Mouse (Mus musculus) layer of hippocampus, adult 11-12 months (tissue): Measurements from ENCODE around the gene Naa38.

Source experiments
- DNase-seq: peaks from one replicate; pipeline ENCODE4 v3.0.0; 2022; ENCODE audit warnings: low spot score

Gene Naa38

GRCm38 (mm10) chr11:69414421-69415326 lies 19.4 kb downstream of the Naa38 start:
- DNase-seq: no peak

- no peak for DNase-seq
These were observed 20.0 kb downstream of the Naa38 start for GRCm38 (mm10) chr11:69415327-69415667.

GRCm38 (mm10) chr11:69415668-69416451 lies 20.6 kb downstream of the Naa38 start:
- DNase-seq: no peak

DNA sequence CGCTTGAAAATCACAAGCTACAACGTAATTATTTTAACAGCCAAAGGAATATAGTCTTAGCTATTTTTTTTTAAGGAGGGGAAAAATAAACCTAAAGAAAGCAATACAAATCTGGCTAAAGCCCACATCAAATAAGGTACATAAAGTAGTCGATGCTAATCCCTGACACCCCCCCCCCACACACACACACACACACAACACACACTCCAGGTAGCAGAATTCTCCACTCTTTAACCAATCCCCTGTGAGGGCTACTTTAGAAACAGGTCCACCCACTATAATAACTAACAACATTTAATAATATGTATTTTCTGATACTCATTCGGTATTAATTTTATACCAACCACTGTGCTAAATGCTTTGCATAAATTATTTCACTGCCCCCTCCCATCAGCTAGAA lies 21.2 kb downstream of the Naa38 start:
- no peak for DNase-seq

- DNase-seq: no peak
These were observed 21.7 kb downstream of the Naa38 start for GRCm38 (mm10) chr11:69416921-69417448.

DNA sequence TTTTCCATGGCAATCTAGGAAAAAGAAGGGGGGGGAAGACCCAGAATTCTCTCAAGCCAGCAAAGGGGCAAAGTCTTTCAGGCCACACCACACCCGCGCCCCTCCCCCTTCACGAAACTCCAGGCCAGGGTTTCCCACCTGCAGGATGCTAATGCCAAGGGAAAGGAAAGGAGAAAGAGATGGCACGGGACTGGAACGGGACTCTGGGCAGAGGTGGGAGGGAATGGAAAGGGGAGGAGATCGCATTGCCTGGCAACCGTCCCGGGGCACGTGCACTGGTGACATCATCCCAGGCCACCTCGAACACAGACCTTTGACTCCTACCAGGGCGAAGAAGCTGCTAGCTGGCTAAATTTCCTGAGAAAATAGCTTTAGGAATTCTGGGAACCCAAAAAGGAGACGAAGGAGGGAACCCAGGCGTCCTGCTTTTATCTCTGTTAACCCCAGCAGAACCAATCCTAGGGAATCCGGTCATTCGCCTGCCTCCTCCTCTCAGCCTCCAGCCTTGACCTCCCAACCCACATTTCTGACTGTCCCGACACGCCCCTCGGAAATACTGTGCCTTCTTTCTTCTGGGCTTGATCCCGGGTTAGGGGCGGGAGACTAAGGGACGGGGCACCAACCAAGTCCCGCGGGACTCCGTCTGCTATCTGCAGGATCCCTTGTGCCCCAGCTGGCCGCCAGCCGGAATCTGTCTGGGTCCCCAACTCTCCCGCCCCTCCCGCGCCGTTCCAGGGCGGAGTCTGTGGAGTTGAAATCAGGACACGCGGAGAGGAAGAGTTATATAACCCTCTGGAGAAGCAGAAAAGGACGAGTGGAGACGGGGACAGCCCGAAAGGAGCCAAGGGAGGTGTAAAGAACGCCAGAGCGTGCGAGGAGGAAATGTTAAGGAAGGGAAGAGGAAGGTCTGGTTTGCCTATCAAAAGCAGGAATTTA lies 22.4 kb downstream of the Naa38 start:
- DNase-seq: peak; percentile 88

- DNase-seq: peak; percentile 91
These were observed 23.5 kb downstream of the Naa38 start for GRCm38 (mm10) chr11:69418481-69419442.

GRCm38 (mm10) chr11:69419443-69419812 lies 24.1 kb downstream of the Naa38 start:
- DNase-seq: no peak

- DNase-seq: no peak
These were observed 24.7 kb downstream of the Naa38 start for GRCm38 (mm10) chr11:69419813-69420553.

GRCm38 (mm10) chr11:69420554-69421000 lies 25.3 kb downstream of the Naa38 start:
- DNase-seq: no peak

GRCm38 (mm10) chr11:69421131-69421977 lies 26.1 kb downstream of the Naa38 start:
- no peak for DNase-seq

GRCm38 (mm10) chr11:69422842-69423241 lies 27.6 kb downstream of the Naa38 start:
- DNase-seq: no peak

GRCm38 (mm10) chr11:69423885-69424284 lies 28.6 kb downstream of the Naa38 start:
- DNase-seq: no peak

GRCm38 (mm10) chr11:69426246-69426645 lies 31.0 kb downstream of the Naa38 start:
- no peak for DNase-seq

DNA sequence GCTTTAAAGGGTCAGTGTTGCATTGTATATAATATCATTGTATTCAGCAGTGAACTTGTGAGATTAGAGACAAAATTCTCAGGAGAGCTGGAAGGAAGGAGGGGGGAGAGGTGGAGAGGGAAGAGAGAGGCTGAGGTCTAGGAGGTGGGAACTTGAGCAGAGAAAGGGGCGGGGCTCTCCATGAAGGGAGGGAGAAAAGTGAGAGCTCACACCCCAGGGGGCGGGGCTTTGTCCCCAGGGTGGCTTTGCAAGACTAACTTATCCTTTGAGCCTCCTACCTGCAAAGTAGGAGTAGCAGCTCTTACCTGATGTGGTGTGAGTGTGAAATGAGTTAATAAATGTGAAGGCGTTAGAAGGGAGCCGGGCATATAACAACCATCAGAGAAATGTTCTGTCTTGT lies 33.5 kb downstream of the Naa38 start:
- DNase-seq: no peak

DNA sequence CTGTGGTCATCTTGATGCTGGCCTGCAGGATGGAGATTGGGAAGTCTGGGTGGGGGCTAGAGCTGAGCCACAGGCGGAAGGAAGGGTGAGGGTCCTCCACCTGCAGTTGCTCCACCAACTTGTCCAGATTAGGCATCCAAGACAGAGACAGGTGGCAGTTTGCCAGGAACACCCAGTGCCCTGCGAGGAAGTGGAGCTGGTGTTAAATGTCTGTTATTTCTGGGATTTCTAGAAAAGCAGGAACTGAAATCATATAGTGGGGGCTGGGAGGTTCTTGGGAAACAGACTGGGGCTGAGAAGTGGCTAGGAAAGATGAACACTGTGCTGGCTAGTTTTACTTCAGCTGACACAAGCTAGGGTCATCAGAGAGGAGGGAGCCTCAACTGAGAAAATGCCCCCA lies 34.0 kb downstream of the Naa38 start:
- no peak for DNase-seq

GRCm38 (mm10) chr11:69430631-69431030 lies 35.3 kb downstream of the Naa38 start:
- no peak for DNase-seq

DNA sequence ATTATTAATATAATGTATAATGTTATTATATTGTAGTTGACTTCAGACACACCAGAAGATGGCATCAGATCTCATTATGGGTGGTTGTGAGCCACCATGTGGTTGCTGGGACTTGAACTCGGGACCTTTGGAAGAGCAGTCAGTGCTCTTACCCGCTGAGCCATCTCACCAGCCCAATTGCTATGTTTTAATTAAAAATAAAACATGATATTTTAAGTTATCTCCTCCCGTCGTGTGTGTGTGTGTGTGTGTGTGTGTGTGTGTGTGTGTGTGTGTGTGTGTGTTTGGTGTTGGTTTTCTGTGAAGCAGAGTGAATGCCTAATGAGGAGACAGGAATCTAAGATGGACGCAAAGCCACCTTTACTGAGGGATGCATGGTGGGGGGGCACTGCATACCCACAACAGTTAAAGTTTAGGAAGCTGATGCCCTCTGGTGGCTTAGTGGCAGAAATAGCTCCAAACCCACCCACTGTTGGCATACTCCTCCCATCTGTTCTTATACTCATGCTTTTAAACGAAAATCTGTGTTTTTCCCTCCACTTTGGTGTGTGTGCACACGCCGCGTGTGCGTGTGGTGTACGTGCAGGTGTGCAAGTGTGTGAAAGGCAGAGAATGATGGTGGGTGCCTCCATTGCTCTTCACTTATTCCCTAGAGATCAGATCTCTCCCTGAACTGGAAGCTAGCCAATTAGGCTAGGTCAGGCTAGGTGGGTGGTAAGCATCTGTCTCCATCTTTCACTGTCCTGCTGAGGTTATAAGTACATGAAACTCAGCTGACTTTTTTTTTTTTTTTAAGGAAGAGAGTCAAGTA lies 36.7 kb downstream of the Naa38 start:
- peak; percentile 89 for DNase-seq
